Mouse (Mus musculus) intestine, embryonic 15.5 days (tissue): ENCODE results near the gene Iqgap3. TPM values are rescaled to one million over a fixed set of nuclear protein-coding genes. Genes with fewer than 3 reads are reported as not detected.

ENCODE experiments used
- ATAC-seq: fragments of 200-750 bp; cut with Nextera tagmentation; 2 replicates; pipeline ENCODE4 v1.8.0; 2017; ENCODE audit warnings: moderate TSS enrichment, moderate library complexity
- H3K27ac ChIP-seq: fragments of 300-500 bp; sonication (generic); 2 replicates; pipeline ENCODE4 v1.5.1; 2015; ENCODE audit warnings: mild to moderate bottlenecking, inconsistent platforms
- H3K27me3 ChIP-seq: fragments of 300-500 bp; sonication (generic); replicated peaks from 2 replicates; pipeline ENCODE4 v1.6.1; 2015; ENCODE audit warnings: inconsistent platforms
- H3K36me3 ChIP-seq: fragments of 300-500 bp; sonication (generic); 2 replicates; pipeline ENCODE4 v1.6.1; 2015; ENCODE audit warnings: inconsistent platforms
- H3K4me1 ChIP-seq: fragments of 300-500 bp; sonication (generic); replicated peaks from 2 replicates; pipeline ENCODE4 v1.6.1; 2015; ENCODE audit warnings: inconsistent platforms
- H3K4me2 ChIP-seq: fragments of 300-500 bp; sonication (generic); replicated peaks from 2 replicates; pipeline ENCODE4 v1.6.1; 2015; ENCODE audit warnings: mild to moderate bottlenecking, inconsistent platforms
- H3K4me3 ChIP-seq: fragments of 300-500 bp; sonication (generic); replicated peaks from 2 replicates; pipeline ENCODE4 v1.5.1; 2015; ENCODE audit warnings: inconsistent platforms
- H3K9ac ChIP-seq: fragments of 300-500 bp; sonication (generic); 2 replicates; pipeline ENCODE4 v1.6.1; 2015; ENCODE audit warnings: inconsistent platforms
- H3K9me3 ChIP-seq: fragments of 300-500 bp; sonication (generic); 2 replicates; pipeline ENCODE4 v1.6.1; 2016; ENCODE audit warnings: inconsistent platforms
- WGBS: fragments of 180-500 bp; shearing (Covaris S2); methylation state at CpG from one replicate; pipeline ENCODE4 v1.1.7; 2015; 5-methylcytosine and 5-hydroxymethylcytosine counted together
- polyA plus RNA-seq: library from polyadenylated mRNA; unstranded; fragments of >200 nt; fragmentation: Nextera tagmentation; extraction: Ambion mirVana; gene quantifications from 2 replicates; pipeline ENCODE4 v1.2.1, GENCODE M21; 2015

Iqgap3 gene
- polyA plus RNA-seq, 1 experiment from 2014 or later: 17.0 TPM

DNA sequence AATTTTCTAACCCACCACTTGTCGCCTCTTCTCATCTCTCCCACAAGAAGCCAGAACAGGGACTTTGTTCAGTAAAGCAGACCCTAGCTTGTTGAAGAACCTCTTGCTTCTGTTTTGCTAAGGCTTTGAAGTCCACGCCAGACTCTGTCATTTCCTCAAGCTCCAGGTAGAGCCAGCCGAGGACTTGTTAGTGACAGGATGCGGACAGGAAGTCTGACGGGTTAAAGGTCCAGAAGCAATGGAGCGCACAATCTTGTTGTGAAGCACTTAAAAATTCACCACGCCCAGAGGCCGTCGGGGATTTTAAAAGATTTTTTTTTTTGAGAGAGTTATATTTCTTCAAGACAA is 59.6 kb downstream of the Iqgap3 start:
- Histone ChIP-seq H3K27me3 (no peaks in the 10 kb centered on the region), H3K4me2 (peak overlapping the region; percentile 93), H3K4me3 (peak overlapping the region; percentile 87), H3K9ac (peak overlapping the region; percentile 96), H3K36me3 (no peaks in the 10 kb centered on the region), H3K9me3 (no peaks in the 10 kb centered on the region), H3K4me1 (peaks cover 62% of the 10 kb centered on the region), H3K27ac (peak overlapping the region; percentile 100)
- no peak for ATAC-seq
- WGBS: 6% methylated on average over 9 of the region's 9 CpGs

DNA sequence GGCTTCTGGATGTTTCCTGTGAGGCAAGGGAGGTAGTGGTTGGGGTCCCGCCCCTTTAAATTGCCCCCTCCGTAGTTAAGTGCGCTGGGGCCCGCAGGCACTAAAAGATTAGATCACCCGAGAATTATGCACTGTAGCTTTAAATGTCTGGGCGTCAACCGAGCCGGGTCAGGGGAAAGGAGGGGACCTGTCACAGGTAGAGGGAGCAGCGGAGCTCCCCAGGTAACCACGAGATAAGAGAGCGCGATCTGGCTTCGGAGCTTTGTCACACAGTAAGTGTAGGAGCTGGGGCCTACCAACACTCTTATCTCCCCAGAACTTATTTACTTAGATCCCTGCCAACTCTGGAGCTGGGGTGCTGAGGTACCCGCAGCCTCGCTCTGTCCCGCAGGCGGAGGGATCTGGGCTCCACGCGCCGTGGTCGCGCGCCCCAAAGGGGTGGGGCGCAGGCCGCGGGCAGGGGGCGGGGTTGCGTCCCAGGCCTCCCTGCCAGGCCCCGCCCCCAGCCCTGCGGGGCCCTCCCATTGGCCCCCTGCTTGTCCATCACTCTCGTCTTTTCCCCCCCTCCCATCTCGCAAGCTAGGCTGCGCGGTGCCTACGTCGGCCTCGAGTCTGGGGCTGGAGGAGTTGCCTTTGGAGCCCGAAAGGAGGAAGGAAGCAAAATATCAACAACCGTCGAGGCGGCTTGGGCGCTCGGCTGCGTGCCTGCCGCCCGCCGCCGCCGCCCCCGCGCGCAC is 60.2 kb downstream of the Iqgap3 start, which contains the start of gene Mef2d:
TSS of gene Mef2d (plus strand) at position 586 of the 737 bp plus-strand sequence.
- Histone ChIP-seq H3K27me3 (no peaks in the 10 kb centered on the region), H3K9ac (peak within 1 kb of the TSS; percentile 96), H3K4me3 (peak within 1 kb of the TSS; percentile 87), H3K9me3 (no peaks in the 10 kb centered on the region), H3K4me1 (peaks cover 67% of the 10 kb centered on the region), H3K27ac (peak within 1 kb of the TSS; percentile 100), H3K4me2 (peak within 1 kb of the TSS; percentile 93), H3K36me3 (no peaks in the 10 kb centered on the region)
- under 1% methylated on average over 45 of the region's 52 CpGs for WGBS
- ATAC-seq: peak; percentile 88

DNA sequence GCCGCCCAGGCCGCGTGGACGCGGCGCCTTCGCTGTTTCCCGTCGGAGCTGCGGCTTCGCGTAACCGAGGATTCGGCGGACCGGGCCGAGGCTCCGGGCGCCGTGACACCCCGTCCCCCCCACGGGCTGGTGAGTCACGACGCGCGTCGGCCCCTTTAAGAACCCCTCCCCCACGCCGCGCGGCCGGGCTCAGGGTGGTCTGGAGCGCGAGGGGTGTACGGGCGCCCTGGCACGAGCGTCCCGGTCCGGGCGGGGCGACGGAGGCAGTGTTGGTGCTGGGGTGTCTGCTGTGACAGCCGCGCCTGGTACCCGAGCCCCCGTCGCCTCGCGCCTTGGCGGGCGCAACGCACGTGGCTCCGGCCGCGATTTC is 60.8 kb downstream of the Iqgap3 start:
- Histone ChIP-seq H3K9ac (peak overlapping the region; percentile 96), H3K27me3 (no peaks in the 10 kb centered on the region), H3K4me2 (peak overlapping the region; percentile 93), H3K9me3 (no peaks in the 10 kb centered on the region), H3K4me3 (peak overlapping the region; percentile 87), H3K27ac (peak overlapping the region; percentile 100), H3K4me1 (peaks cover 68% of the 10 kb centered on the region), H3K36me3 (no peaks in the 10 kb centered on the region)
- WGBS: under 1% methylated on average over 55 of the region's 57 CpGs
- peak; percentile 21 for ATAC-seq

DNA sequence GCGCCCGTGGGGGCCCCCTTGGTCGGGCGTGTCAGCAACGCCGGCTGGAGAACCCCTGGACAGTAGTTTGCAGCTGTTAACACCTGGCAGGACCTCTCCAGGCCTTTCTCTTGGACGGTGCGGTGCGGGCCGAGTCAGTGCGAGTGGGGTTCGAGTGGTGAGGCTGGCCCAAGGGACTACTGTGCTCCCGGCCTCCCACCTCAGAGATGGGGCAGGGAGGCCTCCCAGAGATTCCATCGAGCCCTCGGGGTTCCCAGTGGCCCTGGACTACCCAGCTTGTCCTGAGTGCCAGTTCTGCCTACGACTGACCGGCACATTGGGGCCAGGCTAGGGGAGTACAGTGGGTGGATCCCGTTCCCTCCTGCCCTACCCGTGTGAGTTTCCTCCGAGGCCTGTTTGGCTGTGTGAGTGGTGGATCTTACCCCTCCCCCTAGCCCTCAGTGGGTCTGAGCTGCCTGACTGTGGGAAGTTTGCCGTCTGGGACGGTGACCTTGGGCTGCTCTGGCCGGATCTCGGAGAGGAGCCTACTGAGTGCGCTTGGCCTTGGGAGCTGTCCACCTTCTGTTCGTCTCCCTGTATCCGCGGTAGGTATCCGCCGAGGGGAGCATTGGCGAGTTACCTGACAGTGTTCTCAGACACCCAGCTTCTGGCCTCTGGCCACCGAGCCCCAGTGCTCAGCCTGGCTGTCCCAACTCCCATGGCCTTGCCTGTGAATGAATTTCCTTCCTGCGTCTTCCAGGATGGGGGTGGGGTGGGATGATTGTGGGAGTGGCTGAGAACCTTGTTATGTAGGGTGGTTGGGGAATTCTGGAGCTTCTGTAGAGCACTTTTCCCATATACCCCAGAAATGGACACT is 61.4 kb downstream of the Iqgap3 start:
- H3K4me3 ChIP-seq: peak overlapping the region; percentile 87
- peaks cover 72% of the 10 kb centered on the region for H3K4me1 ChIP-seq
- H3K4me2 ChIP-seq: peak overlapping the region; percentile 93
- H3K9ac ChIP-seq: peak overlapping the region; percentile 96
- H3K9me3 ChIP-seq: no peaks in the 10 kb centered on the region
- H3K27ac ChIP-seq: peak overlapping the region; percentile 100
- peak; percentile 3; the same call in 1 of the 2 replicates for ATAC-seq
- under 1% methylated on average over 33 of the region's 33 CpGs for WGBS
- H3K36me3 ChIP-seq: no peaks in the 10 kb centered on the region
- H3K27me3 ChIP-seq: no peaks in the 10 kb centered on the region

DNA sequence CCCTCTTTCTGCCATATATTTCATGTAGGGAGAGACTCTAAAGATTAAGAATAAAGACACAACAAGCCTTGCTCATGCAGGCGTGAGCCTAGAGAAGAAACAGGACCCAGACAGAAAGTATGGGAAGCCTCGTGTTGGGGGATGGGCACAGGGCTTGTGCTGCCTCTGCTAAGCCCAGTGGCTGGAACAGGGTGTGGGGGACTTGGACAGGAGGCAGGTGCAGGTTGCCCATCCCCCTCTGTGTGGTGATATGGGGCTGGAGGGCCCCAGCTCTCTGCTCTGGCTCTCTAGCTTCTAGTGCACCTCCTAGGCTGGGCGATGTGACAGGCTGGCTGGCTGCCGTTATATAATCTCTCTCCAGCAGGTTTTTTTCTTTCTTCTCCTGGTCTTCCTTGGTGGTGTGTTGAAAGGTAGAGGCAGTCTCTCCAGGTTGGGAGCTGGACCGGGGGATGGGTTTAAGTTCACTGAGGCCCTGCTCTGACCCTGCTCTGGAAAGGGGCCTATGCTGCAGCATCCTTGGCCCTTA is 62.3 kb downstream of the Iqgap3 start:
- peak overlapping the region; percentile 96 for H3K9ac ChIP-seq
- H3K4me1 ChIP-seq: peaks cover 80% of the 10 kb centered on the region
- WGBS: 18% methylated on average over 5 of the region's 5 CpGs
- H3K4me3 ChIP-seq: peak overlapping the region; percentile 87
- ATAC-seq: no peak
- H3K4me2 ChIP-seq: peak overlapping the region; percentile 93
- H3K27me3 ChIP-seq: no peaks in the 10 kb centered on the region
- peak overlapping the region; percentile 100 for H3K27ac ChIP-seq
- H3K36me3 ChIP-seq: no peaks in the 10 kb centered on the region
- H3K9me3 ChIP-seq: no peaks in the 10 kb centered on the region

DNA sequence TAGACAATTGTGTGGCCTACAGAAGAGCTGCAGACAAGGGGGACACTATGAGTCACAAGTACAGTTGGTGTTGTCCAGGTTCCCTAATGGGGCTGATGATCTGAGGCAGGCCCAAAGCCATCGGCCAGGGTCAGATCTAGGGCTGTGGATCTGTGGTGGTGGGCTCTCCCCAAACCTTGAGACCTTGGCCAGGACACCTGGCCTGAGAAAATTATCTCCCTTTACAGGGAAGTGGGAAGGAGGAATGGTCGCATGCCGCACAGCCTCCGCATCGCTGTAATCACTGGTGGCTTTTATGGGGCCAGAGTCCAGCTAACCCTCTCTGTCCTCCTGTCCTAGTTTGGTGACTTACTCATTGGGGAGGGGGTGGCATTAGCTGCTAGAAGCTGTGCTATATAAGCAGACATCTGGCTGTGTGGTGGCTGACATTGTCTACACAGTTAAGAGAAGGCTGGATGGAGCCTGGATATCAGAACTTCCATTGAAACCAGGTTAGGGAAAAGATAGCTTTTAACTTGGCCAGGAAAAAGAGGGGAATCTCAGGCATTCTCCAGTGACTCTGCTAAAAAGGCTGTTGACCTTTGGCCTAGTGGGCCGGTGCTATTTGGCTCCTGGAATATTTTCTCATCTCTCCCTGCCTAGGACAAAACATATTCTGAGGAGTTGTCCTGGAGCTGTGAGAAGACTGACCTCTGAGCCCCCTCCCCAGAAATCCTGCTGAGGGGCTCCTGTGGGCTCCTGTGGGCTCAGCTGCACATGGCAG is 63.1 kb downstream of the Iqgap3 start:
- no peaks in the 10 kb centered on the region for H3K9me3 ChIP-seq
- H3K4me1 ChIP-seq: peaks cover 80% of the 10 kb centered on the region
- peak overlapping the region; percentile 96 for H3K9ac ChIP-seq
- peak overlapping the region; percentile 100 for H3K27ac ChIP-seq
- peak overlapping the region; percentile 87 for H3K4me3 ChIP-seq
- 45% methylated on average over 6 of the region's 6 CpGs for WGBS
- no peaks in the 10 kb centered on the region for H3K27me3 ChIP-seq
- no peak for ATAC-seq
- H3K36me3 ChIP-seq: no peaks in the 10 kb centered on the region
- H3K4me2 ChIP-seq: peak overlapping the region; percentile 93

DNA sequence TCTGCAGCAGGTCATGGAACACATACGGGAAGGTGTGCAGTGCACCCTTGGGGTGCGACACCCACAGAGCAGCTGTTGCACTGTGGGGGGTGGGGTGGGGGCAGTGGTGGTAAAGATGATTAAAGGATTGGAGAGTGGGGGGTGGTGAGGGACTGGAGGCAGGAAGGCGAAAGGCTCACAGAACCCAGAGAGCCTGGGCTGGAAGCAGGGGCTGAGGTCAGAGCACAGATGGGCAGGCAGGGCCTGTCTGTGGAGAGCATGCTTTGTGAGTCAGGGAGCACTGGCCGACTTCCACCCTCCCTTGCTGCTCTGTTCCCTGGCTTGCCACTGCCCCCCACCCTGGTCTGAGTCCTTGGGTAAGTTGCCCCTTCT is 63.6 kb downstream of the Iqgap3 start:
- Histone ChIP-seq H3K27me3 (no peaks in the 10 kb centered on the region), H3K9ac (peak overlapping the region; percentile 96), H3K27ac (peak overlapping the region; percentile 100), H3K36me3 (no peaks in the 10 kb centered on the region), H3K4me2 (peak overlapping the region; percentile 93), H3K4me3 (0 out of 2 replicates have a peak overlapping the region, but pooled peaks have one; percentile 6), H3K4me1 (peaks cover 82% of the 10 kb centered on the region), H3K9me3 (no peaks in the 10 kb centered on the region)
- 25% methylated on average over 4 of the region's 4 CpGs for whole genome bisulfite sequencing
- ATAC-seq: no peak

DNA sequence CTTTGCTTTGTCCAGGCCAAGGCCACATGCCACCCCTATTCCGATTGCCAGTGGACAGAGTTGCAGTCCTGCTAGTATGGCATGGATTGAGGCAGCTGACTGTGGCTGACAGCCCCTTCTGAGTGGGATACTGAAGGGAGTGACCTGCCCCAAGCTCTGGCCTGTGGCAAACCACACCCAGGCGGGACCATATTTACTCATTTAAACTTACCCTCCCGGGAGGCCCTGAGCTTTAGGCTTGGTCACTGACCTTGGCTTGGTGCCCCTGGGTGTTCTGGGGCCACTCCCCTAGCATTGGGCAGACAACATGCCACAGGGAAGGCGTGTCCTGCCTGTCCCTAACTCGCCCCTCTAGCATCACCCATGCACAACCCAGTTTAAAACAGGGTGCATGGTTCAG is 64.2 kb downstream of the Iqgap3 start:
- H3K27me3 ChIP-seq: no peaks in the 10 kb centered on the region
- no peaks in the 10 kb centered on the region for H3K9me3 ChIP-seq
- peaks cover 82% of the 10 kb centered on the region for H3K4me1 ChIP-seq
- no peaks in the 10 kb centered on the region for H3K36me3 ChIP-seq
- H3K27ac ChIP-seq: peak overlapping the region; percentile 100; the same call in 1 of the 2 replicates
- H3K9ac ChIP-seq: peak overlapping the region; percentile 96
- ATAC-seq: no peak
- H3K4me3 ChIP-seq: no peak overlapping the region
- 47% methylated on average over 5 of the region's 5 CpGs for WGBS
- peak overlapping the region; percentile 93 for H3K4me2 ChIP-seq

DNA sequence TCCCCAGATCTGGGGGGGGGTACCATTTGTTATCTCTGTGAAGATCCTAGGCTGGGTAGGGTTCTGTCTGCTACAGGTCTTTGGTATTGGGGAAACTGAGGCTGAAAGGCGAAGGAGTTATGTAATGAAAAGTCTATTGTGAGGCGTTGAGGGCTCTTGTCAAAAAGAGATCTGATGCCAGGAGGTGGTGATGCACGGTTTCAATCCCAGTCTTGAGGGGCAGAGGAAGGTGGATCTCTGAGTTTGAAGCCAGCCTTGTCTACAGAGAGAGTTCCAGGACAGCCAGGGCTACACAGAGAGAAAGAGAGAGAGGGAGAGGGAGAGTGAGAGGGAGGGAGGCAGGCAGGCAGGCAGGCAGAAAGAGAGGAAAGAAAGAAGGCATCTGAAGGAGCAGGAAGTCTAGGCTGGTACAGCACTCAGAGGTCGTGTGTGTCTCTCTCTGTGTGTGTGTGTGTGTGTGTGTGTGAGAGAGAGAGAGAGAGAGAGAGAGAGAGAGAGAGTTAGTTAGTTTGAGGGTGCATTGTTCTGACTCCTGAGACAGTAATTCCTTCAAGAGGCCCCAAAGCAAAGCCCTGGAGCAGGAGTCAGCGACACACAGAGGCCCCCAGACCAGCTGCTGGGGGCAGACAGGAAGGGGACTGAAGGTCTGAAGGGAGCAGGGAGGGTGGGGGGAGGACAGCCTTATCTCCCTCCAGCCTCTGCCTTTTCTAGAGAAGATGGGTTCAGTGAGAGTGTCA is 64.8 kb downstream of the Iqgap3 start:
- Histone ChIP-seq H3K4me3 (no peak overlapping the region), H3K9ac (peak overlapping the region; percentile 96; the same call in 1 of the 2 replicates), H3K9me3 (no peaks in the 10 kb centered on the region), H3K4me2 (peak overlapping the region; percentile 93; the same call in 1 of the 2 replicates), H3K4me1 (peaks cover 80% of the 10 kb centered on the region), H3K27me3 (no peaks in the 10 kb centered on the region), H3K36me3 (no peaks in the 10 kb centered on the region), H3K27ac (no peak overlapping the region)
- 36% methylated on average over 5 of the region's 5 CpGs for WGBS
- no peak for ATAC-seq

DNA sequence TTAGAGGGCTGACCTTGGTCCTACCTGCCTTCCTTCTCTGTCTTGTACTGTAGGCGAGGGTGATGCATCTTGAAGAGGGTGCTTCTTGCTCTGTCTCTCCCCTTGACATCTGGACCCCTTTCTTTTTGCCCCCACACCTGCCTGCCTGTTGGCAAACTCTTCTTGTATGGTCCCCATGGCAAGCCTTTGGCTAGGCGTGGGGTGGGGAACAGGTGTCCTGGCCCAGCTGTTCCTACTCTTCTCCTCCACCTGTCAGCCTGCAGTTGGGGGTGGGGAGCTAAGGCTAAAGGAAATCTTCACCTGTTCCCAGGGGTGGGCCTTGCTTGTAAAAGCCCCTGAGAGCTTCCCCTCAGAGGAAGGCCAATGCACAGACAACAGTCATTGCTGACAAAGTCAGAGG is 65.7 kb downstream of the Iqgap3 start:
- Histone ChIP-seq H3K4me1 (peaks cover 80% of the 10 kb centered on the region), H3K36me3 (no peaks in the 10 kb centered on the region), H3K27me3 (no peaks in the 10 kb centered on the region), H3K4me3 (no peak overlapping the region), H3K9me3 (no peaks in the 10 kb centered on the region), H3K9ac (no peak overlapping the region), H3K4me2 (no peak overlapping the region), H3K27ac (no peak overlapping the region)
- WGBS: 60% methylated on average over 2 of the region's 2 CpGs
- ATAC-seq: no peak

DNA sequence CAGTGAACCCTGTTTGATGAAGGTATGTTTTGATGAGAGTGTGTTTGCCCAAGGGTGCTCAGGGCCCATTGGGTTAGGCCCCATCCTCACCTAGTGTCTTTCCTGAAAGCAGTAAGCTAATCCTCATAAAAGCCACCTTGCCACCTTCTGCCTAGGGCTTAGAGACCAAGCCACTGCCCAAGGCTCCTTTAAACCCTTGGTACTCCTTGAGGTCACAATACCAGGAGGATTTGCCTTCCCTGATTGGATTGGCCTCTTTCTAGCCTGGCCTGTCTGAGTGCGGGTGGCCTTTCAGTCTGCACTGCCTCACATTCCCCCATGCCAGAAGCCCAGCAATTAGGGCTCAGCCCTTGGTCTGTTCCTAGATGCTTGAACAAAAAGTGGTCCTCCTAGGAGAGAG is 66.1 kb downstream of the Iqgap3 start:
- Histone ChIP-seq H3K27me3 (no peaks in the 10 kb centered on the region), H3K4me2 (no peak overlapping the region), H3K27ac (no peak overlapping the region; the same call in 1 of the 2 replicates), H3K9me3 (no peaks in the 10 kb centered on the region), H3K9ac (no peak overlapping the region), H3K36me3 (no peaks in the 10 kb centered on the region), H3K4me3 (no peak overlapping the region), H3K4me1 (peaks cover 80% of the 10 kb centered on the region)
- WGBS: 73% methylated on average over 1 of the region's 1 CpGs
- no peak for ATAC-seq
